8 mouse cellular contexts compared by ENCODE assay signal in the genomic region with DNA sequence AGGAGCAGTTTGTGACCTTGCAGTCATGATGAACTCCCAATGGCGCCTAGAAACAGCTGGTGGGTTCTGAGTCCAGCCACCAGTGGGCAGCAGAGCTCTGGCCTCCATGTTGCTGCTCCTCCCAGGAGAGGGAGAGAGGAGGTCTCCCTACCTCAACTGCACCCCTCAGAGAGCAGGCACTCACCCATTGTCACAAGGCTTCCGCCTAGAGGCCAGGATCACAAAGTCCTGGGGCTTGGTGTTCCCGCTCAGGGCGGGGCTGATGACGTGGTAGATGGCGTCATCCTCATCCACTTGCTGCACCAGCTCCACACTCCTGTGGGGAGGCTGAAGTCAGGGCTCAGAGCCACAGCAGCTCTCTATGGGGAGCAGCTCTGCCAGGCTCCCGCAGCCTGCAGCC. TPM values are rescaled to one million over a fixed set of nuclear protein-coding genes. Genes with fewer than 3 reads are reported as not detected.
A peak's percentile ranks its signal among the peaks of the same experiment; 100 is the strongest.
DNase-seq lines count a peak whose midpoint lies in the region; ATAC-seq and TF ChIP-seq lines count a peak whose summit lies in the region.

No protein-coding gene starts in this region.

- no peaks in the 10 kb centered on the region for H3K4me1 ChIP-seq in thymus, adult 2 months (replicated peaks; ENCODE audit: control insufficient read depth, insufficient read depth, low read length)
- H3K4me1 ChIP-seq in embryonic facial prominence, embryonic 10.5 days, result peaks cover 30% of the 10 kb centered on the region
- H3K4me1 ChIP-seq in limb, embryonic 10.5 days, result peaks cover 33% of the 10 kb centered on the region
- peaks cover 21% of the 10 kb centered on the region for H3K4me1 ChIP-seq in midbrain, embryonic 12.5 days
- 0 out of 2 replicates have a peak, but pooled peaks cover 3% of the 10 kb centered on the region for H3K4me1 ChIP-seq in stomach, embryonic 14.5 days (ENCODE audit: control insufficient read depth, insufficient read depth, low read length)

- peak; percentile 24 for DNase-seq in thymus, adult 2 months
- no peak for DNase-seq in thymus, adult 18-20 months
- DNase-seq in embryonic facial prominence, embryonic 10.5 days (ENCODE audit: low spot score), result peak; percentile 78
- peak; percentile 96 for DNase-seq in heart, adult 11 months
- DNase-seq in kidney, adult 18-20 months, result peak; percentile 35
- DNase-seq in limb, embryonic 10.5 days (ENCODE audit: low spot score), result peak; percentile 82

- 0 out of 2 replicates have a peak overlapping the region, but pooled peaks have one; percentile 15 for H3K9ac ChIP-seq in midbrain, embryonic 12.5 days (replicated peaks)
- H3K9ac ChIP-seq in stomach, embryonic 14.5 days (replicated peaks; ENCODE audit: low read depth, low read length), result no peak overlapping the region

- no peak overlapping the region for H3K4me3 ChIP-seq in thymus, adult 2 months (ENCODE audit: control insufficient read depth, insufficient read depth, low read length)
- peak overlapping the region; percentile 34 for H3K4me3 ChIP-seq in embryonic facial prominence, embryonic 10.5 days
- H3K4me3 ChIP-seq in limb, embryonic 10.5 days, result peak overlapping the region; percentile 18; the same call in 1 of the 2 replicates
- H3K4me3 ChIP-seq in midbrain, embryonic 12.5 days, result peak overlapping the region; percentile 21; the same call in 1 of the 2 replicates
- no peak overlapping the region for H3K4me3 ChIP-seq in stomach, embryonic 14.5 days (ENCODE audit: low read depth, low read length)

- no peaks in the 10 kb centered on the region for H3K9me3 ChIP-seq in embryonic facial prominence, embryonic 10.5 days
- H3K9me3 ChIP-seq in limb, embryonic 10.5 days (replicated peaks), result no peaks in the 10 kb centered on the region
- H3K9me3 ChIP-seq in midbrain, embryonic 12.5 days, result no peaks in the 10 kb centered on the region
- H3K9me3 ChIP-seq in stomach, embryonic 14.5 days (ENCODE audit: control insufficient read depth, low read depth, low read length), result no peaks in the 10 kb centered on the region

- H3K4me2 ChIP-seq in midbrain, embryonic 12.5 days (replicated peaks), result peak overlapping the region; percentile 37
- peak overlapping the region; percentile 25 for H3K4me2 ChIP-seq in stomach, embryonic 14.5 days (replicated peaks; ENCODE audit: low read depth, low read length)

- ATAC-seq in midbrain, embryonic 12.5 days (ENCODE audit: low FRiP score, low read depth), result peak; percentile 89
- peak; percentile 86; the same call in 1 of the 2 replicates for ATAC-seq in stomach, embryonic 14.5 days (ENCODE audit: insufficient number of reproducible peaks, insufficient read depth, low FRiP score, low read depth)

- no peaks in the 10 kb centered on the region for H3K36me3 ChIP-seq in thymus, adult 2 months (ENCODE audit: control insufficient read depth, insufficient read depth, low read length)
- no peaks in the 10 kb centered on the region for H3K36me3 ChIP-seq in embryonic facial prominence, embryonic 10.5 days (replicated peaks)
- H3K36me3 ChIP-seq in limb, embryonic 10.5 days, result peaks cover 29% of the 10 kb centered on the region
- H3K36me3 ChIP-seq in midbrain, embryonic 12.5 days, result no peaks in the 10 kb centered on the region
- H3K36me3 ChIP-seq in stomach, embryonic 14.5 days (ENCODE audit: control insufficient read depth, insufficient read depth, low read length), result no peaks in the 10 kb centered on the region

- no peak for TF ChIP-seq POLR2A in thymus, adult 2 months (IDR thresholded peaks at IDR 0.05; ENCODE audit: control insufficient read depth, extremely low read depth, insufficient read depth, low read length, poor library complexity)

- TF ChIP-seq CTCF in thymus, adult 2 months (IDR thresholded peaks at IDR 0.05; ENCODE audit: borderline replicate concordance, control insufficient read depth, extremely low read depth, insufficient read depth, low read length, poor library complexity), result peak; percentile 53; the same call in 1 of the 2 replicates

- H3K27me3 ChIP-seq in thymus, adult 2 months (ENCODE audit: control insufficient read depth, insufficient read depth, low read length), result no peaks in the 10 kb centered on the region
- no peaks in the 10 kb centered on the region for H3K27me3 ChIP-seq in embryonic facial prominence, embryonic 10.5 days (replicated peaks; ENCODE audit: low read depth, poor library complexity, severe bottlenecking)
- H3K27me3 ChIP-seq in limb, embryonic 10.5 days (ENCODE audit: low read depth, poor library complexity, severe bottlenecking), result no peaks in the 10 kb centered on the region
- no peaks in the 10 kb centered on the region for H3K27me3 ChIP-seq in midbrain, embryonic 12.5 days
- no peaks in the 10 kb centered on the region for H3K27me3 ChIP-seq in stomach, embryonic 14.5 days (ENCODE audit: control insufficient read depth, insufficient read depth, low read length)

- H3K27ac ChIP-seq in thymus, adult 2 months (ENCODE audit: control insufficient read depth, insufficient read depth, low read length), result no peak overlapping the region
- peak overlapping the region; percentile 61 for H3K27ac ChIP-seq in embryonic facial prominence, embryonic 10.5 days (replicated peaks)
- H3K27ac ChIP-seq in limb, embryonic 10.5 days, result peak overlapping the region; percentile 72
- H3K27ac ChIP-seq in midbrain, embryonic 12.5 days (replicated peaks), result 0 out of 2 replicates have a peak overlapping the region, but pooled peaks have one; percentile 27
- no peak overlapping the region for H3K27ac ChIP-seq in stomach, embryonic 14.5 days (ENCODE audit: low read length)

- WGBS in thymus, adult 2 months, result 81% methylated on average over 7 of the region's 7 CpGs
- WGBS in embryonic facial prominence, embryonic 10.5 days, result 4% methylated on average over 7 of the region's 7 CpGs
- WGBS in limb, embryonic 10.5 days, result 8% methylated on average over 7 of the region's 7 CpGs
- WGBS in midbrain, embryonic 12.5 days, result 2% methylated on average over 7 of the region's 7 CpGs
- 2% methylated on average over 7 of the region's 7 CpGs for WGBS in stomach, embryonic 14.5 days

RNA-seq across cellular contexts. Expression of a gene that starts 16.0 kb away (rescaled TPM):
- 0.52 and 1.2 TPM in 2 replicates for polyA plus RNA-seq in thymus, adult 2 months (2012; rRNA removed)
- 0.11 and 0.40 TPM in 2 replicates for polyA plus RNA-seq in embryonic facial prominence, embryonic 10.5 days (2016; fragmentation: Nextera tagmentation; extraction: Ambion mirVana)
- 0.09 and 0.13 TPM in 2 replicates for polyA plus RNA-seq in limb, embryonic 10.5 days (2016; fragmentation: Nextera tagmentation; extraction: Ambion mirVana)
- polyA plus RNA-seq in midbrain, embryonic 12.5 days (2016; fragmentation: Nextera tagmentation; extraction: Ambion mirVana), result not detected in 2 replicates
- polyA plus RNA-seq in stomach, embryonic 14.5 days (2014; fragmentation: Nextera tagmentation; extraction: Ambion mirVana), result 4.3 and 4.9 TPM in 2 replicates

RNA-seq across cellular contexts. Expression of a gene that starts 19.0 kb away (rescaled TPM):
- 0.22 and 0.27 TPM in 2 replicates for polyA plus RNA-seq in thymus, adult 2 months (2012; rRNA removed)
- polyA plus RNA-seq in embryonic facial prominence, embryonic 10.5 days (2016; fragmentation: Nextera tagmentation; extraction: Ambion mirVana), result 0.05 and 0.08 TPM in 2 replicates
- 0.04 and 0.05 TPM in 2 replicates for polyA plus RNA-seq in limb, embryonic 10.5 days (2016; fragmentation: Nextera tagmentation; extraction: Ambion mirVana)
- 0.08 TPM in 1 of 2 replicates, not detected in the other for polyA plus RNA-seq in midbrain, embryonic 12.5 days (2016; fragmentation: Nextera tagmentation; extraction: Ambion mirVana)
- 0.10 TPM in 1 of 2 replicates, not detected in the other for polyA plus RNA-seq in stomach, embryonic 14.5 days (2014; fragmentation: Nextera tagmentation; extraction: Ambion mirVana)

RNA-seq across cellular contexts. Expression of a gene that starts 55.1 kb away (rescaled TPM):
- 6.4 and 10.0 TPM in 2 replicates for polyA plus RNA-seq in thymus, adult 2 months (2012; rRNA removed)
- polyA plus RNA-seq in embryonic facial prominence, embryonic 10.5 days (2016; fragmentation: Nextera tagmentation; extraction: Ambion mirVana), result 1.6 and 2.1 TPM in 2 replicates
- polyA plus RNA-seq in limb, embryonic 10.5 days (2016; fragmentation: Nextera tagmentation; extraction: Ambion mirVana), result 9.0 and 10.7 TPM in 2 replicates
- polyA plus RNA-seq in midbrain, embryonic 12.5 days (2016; fragmentation: Nextera tagmentation; extraction: Ambion mirVana), result 1.5 and 1.6 TPM in 2 replicates
- polyA plus RNA-seq in stomach, embryonic 14.5 days (2014; fragmentation: Nextera tagmentation; extraction: Ambion mirVana), result 3.7 and 3.9 TPM in 2 replicates

Comparison
In these comparisons a context has a peak if more than half of its experiments do, and no peak if none do; other contexts are left out.
1. DNase-seq: peak in thymus, adult 2 months (single experiment), embryonic facial prominence, embryonic 10.5 days (single experiment), heart, adult 11 months (single experiment), kidney, adult 18-20 months (single experiment) and limb, embryonic 10.5 days (single experiment); none in thymus, adult 18-20 months (0 of 2).
2. H3K27ac ChIP-seq: peak in embryonic facial prominence, embryonic 10.5 days (single experiment), limb, embryonic 10.5 days (single experiment) and midbrain, embryonic 12.5 days (single experiment); none in thymus, adult 2 months (single experiment) and stomach, embryonic 14.5 days (single experiment).
3. H3K4me3 ChIP-seq: peak in embryonic facial prominence, embryonic 10.5 days (single experiment), limb, embryonic 10.5 days (single experiment) and midbrain, embryonic 12.5 days (single experiment); none in thymus, adult 2 months (single experiment) and stomach, embryonic 14.5 days (single experiment).